Mouse (Mus musculus) bone marrow, adult 2 months (tissue): ENCODE results near the gene Cenpf.

Experiments
- CTCF ChIP-seq: fragments of 200-500 bp; IDR thresholded peaks from 2 replicates; pipeline ENCODE4 v1.5.1; 2011; ENCODE audit warnings: low read length, control low read depth; ENCODE audit not compliant: control insufficient read depth, insufficient read depth
- POLR2A ChIP-seq: fragments of 200-500 bp; IDR thresholded peaks from 2 replicates; pipeline ENCODE4 v1.6.1; 2011; ENCODE audit warnings: low read depth, mild to moderate bottlenecking, control low read depth, low read length, borderline replicate concordance; ENCODE audit not compliant: control insufficient read depth

DNA sequence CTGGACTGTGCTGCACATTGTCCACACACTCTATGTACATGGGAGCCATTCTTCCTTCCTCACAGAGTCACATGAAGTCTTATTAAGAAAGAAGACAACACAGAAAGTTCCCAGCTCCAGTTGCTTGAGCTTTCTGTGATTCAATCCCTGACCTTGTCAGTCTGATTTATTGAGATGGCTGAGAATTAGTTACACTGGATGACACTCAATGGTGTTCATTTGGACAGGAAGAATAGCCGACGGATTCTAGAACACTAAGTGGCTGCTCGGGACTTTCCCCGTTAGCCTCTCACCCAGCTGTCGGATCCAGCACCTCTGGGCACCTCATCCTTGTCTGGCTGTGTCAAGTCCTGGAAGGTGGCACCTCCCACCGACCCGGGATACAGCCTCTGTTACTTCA lies 63.1 kb downstream of the Cenpf start:
- TF ChIP-seq POLR2A (no peak), CTCF (no peak)
